Mouse (Mus musculus) myocyte (in vitro differentiated cells): ENCODE measurements at regions not wholly inside any gene's neighbourhood (a gene's known extent, or its start where the extent isn't known, plus 50 kb on each side); places are given as distances from the start of the nearest gene placed in this dataset.

Experiments used
- H3K27me3 ChIP-seq: one replicate; pipeline ENCODE4 v1.6.1; 2011; ENCODE audit not compliant: control insufficient read depth, insufficient read depth, insufficient read length
- H3K36me3 ChIP-seq: one replicate; pipeline ENCODE4 v1.6.1; 2011; ENCODE audit not compliant: control insufficient read depth, insufficient read depth
- H3K4me2 ChIP-seq: one replicate; pipeline ENCODE4 v1.6.1; 2011; ENCODE audit warnings: low read depth, control low read depth
- H3K4me3 ChIP-seq: one replicate; pipeline ENCODE4 v1.5.1; 2011; ENCODE audit warnings: mild to moderate bottlenecking, control low read depth, moderate library complexity
- H3K79me2 ChIP-seq: one replicate; pipeline ENCODE4 v1.6.1; 2011; ENCODE audit not compliant: control insufficient read depth, insufficient read depth
- H3ac ChIP-seq: one replicate; pipeline ENCODE4 v1.6.1; 2011; ENCODE audit not compliant: control insufficient read depth, insufficient read length
- CEBPB ChIP-seq: IDR thresholded peaks from 2 replicates; pipeline ENCODE4 v1.6.1; 2011; ENCODE audit warnings: mild to moderate bottlenecking, moderate library complexity; ENCODE audit not compliant: poor library complexity, insufficient read depth, severe bottlenecking
- E2F4 ChIP-seq: IDR thresholded peaks from one replicate; pipeline ENCODE4 v1.6.1; 2011; ENCODE audit warnings: mild to moderate bottlenecking, control low read depth, moderate library complexity; ENCODE audit not compliant: insufficient read depth
- MAX ChIP-seq: IDR thresholded peaks from one replicate; pipeline ENCODE4 v1.6.1; 2011; ENCODE audit warnings: low read depth, mild to moderate bottlenecking, control low read depth
- MYOD1 ChIP-seq, 3 experiments: IDR thresholded peaks; one replicate each; pipeline ENCODE4 v1.6.1; 2011; ENCODE audit warnings: control low read depth in 2 of 3, low read depth in 2 of 3, mild to moderate bottlenecking in 2 of 3, moderate library complexity in 1 of 3; ENCODE audit not compliant: insufficient read length in 2 of 3, control insufficient read depth in 1 of 3
- MYOG ChIP-seq, 3 experiments: IDR thresholded peaks; one replicate each; pipeline ENCODE4 v1.6.1; 2011; ENCODE audit warnings: control low read depth in 2 of 3, low read depth in 2 of 3, mild to moderate bottlenecking in 2 of 3; ENCODE audit not compliant: insufficient read length in 2 of 3, control insufficient read depth in 1 of 3, insufficient read depth in 1 of 3
- POLR2A ChIP-seq: IDR thresholded peaks from one replicate; pipeline ENCODE4 v1.6.1; 2011; ENCODE audit warnings: low read depth, mild to moderate bottlenecking, control low read depth, moderate library complexity; ENCODE audit not compliant: insufficient read length
- POLR2AphosphoS2 ChIP-seq: IDR thresholded peaks from one replicate; pipeline ENCODE4 v1.6.1; 2011; ENCODE audit warnings: low read depth, control low read depth; ENCODE audit not compliant: insufficient read length
- REST ChIP-seq: IDR thresholded peaks from one replicate; pipeline ENCODE4 v1.6.1; 2011; ENCODE audit warnings: mild to moderate bottlenecking, control low read depth, moderate library complexity; ENCODE audit not compliant: insufficient read depth, insufficient read length
- SRF ChIP-seq: IDR thresholded peaks from one replicate; pipeline ENCODE4 v1.6.1; 2011; ENCODE audit warnings: low read depth; ENCODE audit not compliant: control insufficient read depth, insufficient read length
- TCF12 ChIP-seq: IDR thresholded peaks from one replicate; pipeline ENCODE4 v1.6.1; 2011; ENCODE audit warnings: mild to moderate bottlenecking, control low read depth; ENCODE audit not compliant: poor library complexity, insufficient read depth, severe bottlenecking
- TCF3 ChIP-seq: IDR thresholded peaks from one replicate; pipeline ENCODE4 v1.6.1; 2011; ENCODE audit warnings: low read depth, control low read depth; ENCODE audit not compliant: insufficient read length
- USF1 ChIP-seq: IDR thresholded peaks from one replicate; pipeline ENCODE4 v1.6.1; 2011; ENCODE audit warnings: low read depth, mild to moderate bottlenecking, control low read depth, moderate library complexity

GRCm38 (mm10) chr1:41275271-41275624, 469.8 kb downstream of the Tmem182 start:
- TF ChIP-seq TCF3 (no peak), MYOG (IDR thresholded peaks at IDR 0.05; ENCODE audit: control insufficient read depth in 1 of 3, insufficient read depth in 1 of 3, insufficient read length in 2 of 3, low read depth in 2 of 3) (no peak), E2F4 (no peak), USF1 (no peak), CEBPB (no peak), POLR2AphosphoS2 (no peak), TCF12 (no peak), SRF (no peak), POLR2A (no peak), REST (no peak)
- H3K4me3 ChIP-seq, result no peak overlapping the region

GRCm38 (mm10) chr1:41275642-41276041, 470.2 kb downstream of the Tmem182 start:
- H3ac ChIP-seq, result no peak overlapping the region
- TF ChIP-seq TCF12, result no peak
- no peak for TF ChIP-seq USF1
- no peak for TF ChIP-seq MYOG (IDR thresholded peaks at IDR 0.05; ENCODE audit: control insufficient read depth in 1 of 3, insufficient read depth in 1 of 3, insufficient read length in 2 of 3, low read depth in 2 of 3)
- TF ChIP-seq MYOD1 (IDR thresholded peaks at IDR 0.05; ENCODE audit: control insufficient read depth in 1 of 3, insufficient read length in 2 of 3, low read depth in 2 of 3), result no peak
- TF ChIP-seq CEBPB, result no peak
- TF ChIP-seq SRF, result no peak
- no peak for TF ChIP-seq POLR2A
- no peak for TF ChIP-seq POLR2AphosphoS2
- TF ChIP-seq MAX, result no peak
- TF ChIP-seq TCF3, result no peak
- no peak for TF ChIP-seq E2F4
- no peak for TF ChIP-seq REST
- peaks cover 7% of the 10 kb centered on the region for H3K27me3 ChIP-seq
- no peak overlapping the region for H3K4me3 ChIP-seq
- H3K36me3 ChIP-seq, result no peaks in the 10 kb centered on the region
- no peak overlapping the region for H3K4me2 ChIP-seq
- no peaks in the 10 kb centered on the region for H3K79me2 ChIP-seq

More at GRCm38 (mm10) chr1:41275271-41275624, 469.8 kb downstream of the Tmem182 start:
- no peaks in the 10 kb centered on the region for H3K79me2 ChIP-seq
- no peaks in the 10 kb centered on the region for H3K36me3 ChIP-seq
- no peak overlapping the region for H3ac ChIP-seq
- H3K27me3 ChIP-seq, result peaks cover 11% of the 10 kb centered on the region
- H3K4me2 ChIP-seq, result no peak overlapping the region

GRCm38 (mm10) chr1:41276303-41276702, 470.9 kb downstream of the Tmem182 start:
- Histone ChIP-seq H3K27me3 (peaks cover 4% of the 10 kb centered on the region), H3K36me3 (no peaks in the 10 kb centered on the region), H3ac (no peak overlapping the region), H3K4me3 (no peak overlapping the region), H3K4me2 (no peak overlapping the region), H3K79me2 (no peaks in the 10 kb centered on the region)
- TF ChIP-seq TCF3, result no peak
- TF ChIP-seq MAX, result no peak
- no peak for TF ChIP-seq TCF12
- no peak for TF ChIP-seq SRF
- TF ChIP-seq CEBPB, result no peak
- TF ChIP-seq POLR2AphosphoS2, result no peak
- no peak for TF ChIP-seq MYOD1 (IDR thresholded peaks at IDR 0.05; ENCODE audit: control insufficient read depth in 1 of 3, insufficient read length in 2 of 3, low read depth in 2 of 3)
- no peak for TF ChIP-seq MYOG (IDR thresholded peaks at IDR 0.05; ENCODE audit: control insufficient read depth in 1 of 3, insufficient read depth in 1 of 3, insufficient read length in 2 of 3, low read depth in 2 of 3)
- TF ChIP-seq E2F4, result no peak
- no peak for TF ChIP-seq REST
- TF ChIP-seq POLR2A, result no peak
- no peak for TF ChIP-seq USF1

GRCm38 (mm10) chr1:41285221-41285620, 479.8 kb downstream of the Tmem182 start:
- Histone ChIP-seq H3K36me3 (no peaks in the 10 kb centered on the region), H3K4me3 (no peak overlapping the region), H3K79me2 (no peaks in the 10 kb centered on the region), H3K4me2 (no peak overlapping the region), H3ac (no peak overlapping the region), H3K27me3 (no peaks in the 10 kb centered on the region)
- TF ChIP-seq CEBPB (no peak), TCF3 (no peak), MAX (no peak), POLR2AphosphoS2 (no peak), SRF (no peak), POLR2A (no peak), REST (no peak)

- H3K27me3 ChIP-seq, result no peaks in the 10 kb centered on the region
- no peaks in the 10 kb centered on the region for H3K79me2 ChIP-seq
- H3ac ChIP-seq, result no peak overlapping the region
- no peak overlapping the region for H3K4me3 ChIP-seq
- no peaks in the 10 kb centered on the region for H3K36me3 ChIP-seq
- no peak overlapping the region for H3K4me2 ChIP-seq
- TF ChIP-seq POLR2A (no peak), USF1 (no peak), MYOD1 (IDR thresholded peaks at IDR 0.05; ENCODE audit: control insufficient read depth in 1 of 3, insufficient read length in 2 of 3, low read depth in 2 of 3) (no peak), TCF12 (no peak), CEBPB (no peak)
These were observed 480.8 kb downstream of the Tmem182 start for GRCm38 (mm10) chr1:41286221-41286620.
